Mouse (Mus musculus) heart, embryonic 12.5 days (tissue): Measurements from ENCODE around the gene Ahnak. TPM values are rescaled to one million over a fixed set of nuclear protein-coding genes. Genes with fewer than 3 reads are reported as not detected.
"Not testable (repeated sequence)": the region's sequence is repeated elsewhere in the genome, so short reads cannot be mapped to it uniquely, and the experiment has no call there.

Source experiments
- ATAC-seq: fragments of 200-750 bp; cut with Nextera tagmentation; 2 replicates; pipeline ENCODE4 v1.8.0; 2017; ENCODE audit warnings: moderate TSS enrichment, moderate library complexity; ENCODE audit not compliant: insufficient number of reproducible peaks, low FRiP score
- H3K27ac ChIP-seq: fragments of 300-500 bp; sonication (generic); 2 replicates; pipeline ENCODE4 v1.5.1; 2016; ENCODE audit warnings: mild to moderate bottlenecking, moderate library complexity; ENCODE audit not compliant: poor library complexity, severe bottlenecking
- H3K27me3 ChIP-seq: fragments of 300-500 bp; sonication (generic); replicated peaks from 2 replicates; pipeline ENCODE4 v1.6.1; 2016; ENCODE audit warnings: mild to moderate bottlenecking, moderate library complexity
- H3K36me3 ChIP-seq: fragments of 300-500 bp; sonication (generic); 2 replicates; pipeline ENCODE4 v1.6.1; 2016; ENCODE audit warnings: mild to moderate bottlenecking, moderate library complexity
- H3K4me1 ChIP-seq: fragments of 300-500 bp; sonication (generic); replicated peaks from 2 replicates; pipeline ENCODE4 v1.6.1; 2016; ENCODE audit warnings: mild to moderate bottlenecking
- H3K4me2 ChIP-seq: fragments of 300-500 bp; sonication (generic); 2 replicates; pipeline ENCODE4 v1.6.1; 2016; ENCODE audit warnings: mild to moderate bottlenecking, moderate library complexity
- H3K4me3 ChIP-seq: fragments of 300-500 bp; sonication (generic); 2 replicates; pipeline ENCODE4 v1.5.1; 2016; ENCODE audit warnings: mild to moderate bottlenecking
- H3K9ac ChIP-seq: fragments of 300-500 bp; sonication (generic); 2 replicates; pipeline ENCODE4 v1.6.1; 2016; ENCODE audit warnings: mild to moderate bottlenecking, moderate library complexity
- H3K9me3 ChIP-seq: fragments of 300-500 bp; sonication (generic); replicated peaks from 2 replicates; pipeline ENCODE4 v1.6.1; 2016; ENCODE audit warnings: mild to moderate bottlenecking, moderate library complexity
- WGBS: fragments of 180-500 bp; shearing (Covaris S2); methylation state at CpG from one replicate; pipeline ENCODE4 v1.1.7; 2016; 5-methylcytosine and 5-hydroxymethylcytosine counted together
- polyA plus RNA-seq: library from polyadenylated mRNA; unstranded; fragments of >200 nt; fragmentation: Nextera tagmentation; extraction: Ambion mirVana; gene quantifications from 2 replicates; pipeline ENCODE4 v1.2.1, GENCODE M21; 2016

Ahnak gene
- polyA plus RNA-seq, 1 experiment from 2014 or later: 27.1 TPM

GRCm38 (mm10) chr19:9123986-9124385, 134.9 kb downstream of the Ahnak start:
- not testable (repeated sequence) for H3K9ac ChIP-seq, ATAC-seq, H3K4me3 ChIP-seq, H3K27ac ChIP-seq, H3K4me1 ChIP-seq, H3K27me3 ChIP-seq, H3K9me3 ChIP-seq, H3K4me2 ChIP-seq
- WGBS: 87% methylated on average over 2 of the region's 2 CpGs
- H3K36me3 ChIP-seq: peaks cover 16% of the 10 kb centered on the region

Other genes starting within 250 kb of the Ahnak start
- gene 1700092M07Rik, start 248.6 kb upstream of the Ahnak start, polyA plus RNA-seq: 1.8 and 2.8 TPM in 2 replicates
- 86.1 and 88.1 TPM in 2 replicates for gene Stx5a, start 247.9 kb upstream of the Ahnak start, polyA plus RNA-seq
- 135 and 149 TPM in 2 replicates for gene Nxf1, start 232.2 kb upstream of the Ahnak start, polyA plus RNA-seq
- gene Tmem223, start 218.3 kb upstream of the Ahnak start, polyA plus RNA-seq: 145 and 146 TPM in 2 replicates
- 49.7 and 51.9 TPM in 2 replicates for gene Tmem179b, start 214.8 kb upstream of the Ahnak start, polyA plus RNA-seq
- 22.5 and 23.3 TPM in 2 replicates for gene Taf6l, start 202.9 kb upstream of the Ahnak start, polyA plus RNA-seq
- gene Polr2g, start 190.7 kb upstream of the Ahnak start, polyA plus RNA-seq: 137 and 145 TPM in 2 replicates
- 3.8 and 4.1 TPM in 2 replicates for gene Zbtb3, start 186.7 kb upstream of the Ahnak start, polyA plus RNA-seq
- 36.3 and 37.0 TPM in 2 replicates for gene Ttc9c, start 170.0 kb upstream of the Ahnak start, polyA plus RNA-seq
- gene Hnrnpul2, start 169.3 kb upstream of the Ahnak start, polyA plus RNA-seq: 3.8 TPM in 2 replicates
- gene AC129217.1, start 159.5 kb upstream of the Ahnak start, polyA plus RNA-seq: not detected in 2 replicates
- 41.0 and 41.1 TPM in 2 replicates for gene Bscl2, start 151.8 kb upstream of the Ahnak start, polyA plus RNA-seq
- 2.5 and 2.9 TPM in 2 replicates for gene Gng3, start 150.1 kb upstream of the Ahnak start, polyA plus RNA-seq
- 0.77 and 0.78 TPM in 2 replicates for gene Lrrn4cl, start 138.5 kb upstream of the Ahnak start, polyA plus RNA-seq
- 138 and 142 TPM in 2 replicates for gene Ubxn1, start 117.8 kb upstream of the Ahnak start, polyA plus RNA-seq
- gene Uqcc3, start 108.4 kb upstream of the Ahnak start, polyA plus RNA-seq: 52.7 and 60.6 TPM in 2 replicates
- gene Lbhd1, start 105.6 kb upstream of the Ahnak start, polyA plus RNA-seq: 61.5 and 66.4 TPM in 2 replicates
- gene Gm49403, start 105.4 kb upstream of the Ahnak start, polyA plus RNA-seq: not detected in 2 replicates
- gene 1810009A15Rik, start 100.4 kb upstream of the Ahnak start, polyA plus RNA-seq: 64.2 and 64.5 TPM in 2 replicates
- gene Gm49416, start 100.4 kb upstream of the Ahnak start, polyA plus RNA-seq: not detected in 2 replicates
- gene Ints5, start 96.3 kb upstream of the Ahnak start, polyA plus RNA-seq: 28.9 and 30.1 TPM in 2 replicates
- gene Ganab, start 91.2 kb upstream of the Ahnak start, polyA plus RNA-seq: 78.7 and 83.6 TPM in 2 replicates
- gene B3gat3, start 68.9 kb upstream of the Ahnak start, polyA plus RNA-seq: 46.6 and 46.8 TPM in 2 replicates
- gene Rom1, start 59.9 kb upstream of the Ahnak start, polyA plus RNA-seq: 2.4 and 2.5 TPM in 2 replicates
- 13.3 and 13.5 TPM in 2 replicates for gene Eml3, start 59.7 kb upstream of the Ahnak start, polyA plus RNA-seq
- gene Mta2, start 47.4 kb upstream of the Ahnak start, polyA plus RNA-seq: 106 and 115 TPM in 2 replicates
- 17.1 and 19.4 TPM in 2 replicates for gene Tut1, start 35.4 kb upstream of the Ahnak start, polyA plus RNA-seq
- gene Eef1g, start 22.2 kb upstream of the Ahnak start, polyA plus RNA-seq: 281 and 282 TPM in 2 replicates
- not detected in 2 replicates for gene Scgb1a1, start 98.7 kb downstream of the Ahnak start, polyA plus RNA-seq
- 11.3 and 14.1 TPM in 2 replicates for gene Asrgl1, start 146.4 kb downstream of the Ahnak start, polyA plus RNA-seq